Mouse (Mus musculus): Measurements from ENCODE around the gene Eno1.
"Not testable (repeated sequence)": the region's sequence is repeated elsewhere in the genome, so short reads cannot be mapped to it uniquely, and the experiment has no call there.

- not testable (repeated sequence) for TF ChIP-seq ZKSCAN1 (IDR thresholded peaks at IDR 0.05; ENCODE audit: borderline replicate concordance, low read depth, low read length); POLR2AphosphoS2 (IDR thresholded peaks at IDR 0.05; ENCODE audit: low read depth, low read length); EP300 (IDR thresholded peaks at IDR 0.05; ENCODE audit: low read length); MAZ (IDR thresholded peaks at IDR 0.05; ENCODE audit: low read depth, low read length); CTCF (conservative IDR thresholded peaks at IDR 0.05 in 1 of 2, IDR thresholded peaks at IDR 0.05 in 1 of 2; ENCODE audit: low read depth in 2 of 2, low read length in 2 of 2); HCFC1 (IDR thresholded peaks at IDR 0.05; ENCODE audit: low read depth, low read length); E2F4 (IDR thresholded peaks at IDR 0.05; ENCODE audit: insufficient replicate concordance, low read depth, low read length)
Observed at GRCm38 (mm10) chr4:150287463-150287862, 50.9 kb downstream of the Eno1 start.

All from CH12.LX (cell line).